ENCODE assay signal across 26 mouse cellular contexts in the genomic region with DNA sequence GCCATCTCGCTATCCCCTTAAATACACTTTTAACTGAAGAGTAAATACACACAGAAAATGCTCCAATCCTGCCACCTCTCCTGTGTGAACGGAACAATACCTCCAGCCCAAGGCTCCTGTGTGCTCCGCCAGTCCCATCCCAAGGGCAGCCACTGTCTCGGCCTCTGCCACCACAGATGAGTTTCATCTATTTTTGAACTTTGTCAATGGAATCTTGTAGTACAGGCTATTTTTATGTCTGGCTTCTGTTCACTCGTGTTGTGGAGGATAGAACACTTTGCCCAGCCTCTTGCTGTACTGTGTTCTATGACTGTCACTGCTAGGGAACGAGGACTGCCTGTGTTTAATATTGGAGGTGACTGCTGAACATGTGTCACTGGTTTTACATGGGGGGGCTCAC. TPM values are rescaled to one million over a fixed set of nuclear protein-coding genes. Genes with fewer than 3 reads are reported as not detected.
DNase-seq lines count a peak whose midpoint lies in the region; ATAC-seq lines count a peak whose summit lies in the region.
"Had no signal": no experiment of that assay in that cellular context is flagged by ENCODE, and none has a peak within 500 bp of the region (broad histone marks: within the 10 kb centered on the region; RNA-seq: fewer than 3 reads in every experiment).

No protein-coding gene starts in this region.

- ATAC-seq in heart, embryonic 11.5 days (replicated peaks; ENCODE audit: insufficient number of reproducible peaks, low FRiP score, low TSS enrichment), result no peak
- ATAC-seq in heart, embryonic 16.5 days (replicated peaks; ENCODE audit: extremely low read depth, insufficient read depth, low FRiP score), result 0 out of 2 replicates have a peak, but pooled peaks have one; percentile 32
- ATAC-seq: activated CD4-positive, CD25-positive, alpha-beta regulatory T cell, adult 4 months; forebrain, embryonic 15.5 days; intestine, postnatal 0 days had no signal

- no peak overlapping the region for H3K4me2 ChIP-seq in heart, embryonic 11.5 days
- H3K4me2 ChIP-seq in heart, embryonic 16.5 days (ENCODE audit: low read depth, low read length), result no peak overlapping the region
- H3K4me2 ChIP-seq: embryonic facial prominence, embryonic 13.5 days; forebrain, embryonic 12.5 days; forebrain, embryonic 15.5 days; hindbrain, embryonic 12.5 days; hindbrain, embryonic 15.5 days had no signal

- H3K27me3 ChIP-seq in heart, embryonic 11.5 days (ENCODE audit: control insufficient read depth, insufficient read depth, low read length), result no peaks in the 10 kb centered on the region
- no peaks in the 10 kb centered on the region for H3K27me3 ChIP-seq in heart, embryonic 16.5 days (ENCODE audit: control insufficient read depth, insufficient read depth, low read length)
- H3K27me3 ChIP-seq: embryonic facial prominence, embryonic 13.5 days; forebrain, embryonic 12.5 days; forebrain, embryonic 15.5 days; hindbrain, embryonic 12.5 days; hindbrain, embryonic 15.5 days had no signal

- no peak overlapping the region for H3K4me3 ChIP-seq in heart, embryonic 11.5 days (ENCODE audit: low read depth, low read length)
- no peak overlapping the region for H3K4me3 ChIP-seq in heart, embryonic 16.5 days (ENCODE audit: low read length)
- H3K4me3 ChIP-seq: embryonic facial prominence, embryonic 10.5 days; embryonic facial prominence, embryonic 13.5 days; erythroblast, embryonic 14.5 days; forebrain, embryonic 12.5 days; forebrain, embryonic 15.5 days; hindbrain, embryonic 12.5 days; hindbrain, embryonic 15.5 days had no signal

- intact Hi-C loops in gastrocnemius, postnatal 36 days (cut with DNase I), result no loop called here
- intact Hi-C loops in heart, postnatal 36 days (cut with DNase I), result no loop called here

- peak; percentile 58 for DNase-seq in gastrocnemius, adult 18-20 months (ENCODE audit: low spot score)
- DNase-seq in gastrocnemius, postnatal 36 days, result no peak
- peak; percentile 45 to 68 for DNase-seq in heart, adult 18-20 months
- DNase-seq in heart, postnatal 36 days, result no peak
- peak; percentile 37 to 45 for DNase-seq in heart, adult 9 months (ENCODE audit: low spot score in 2 of 2)
- no peak for DNase-seq in layer of hippocampus, adult 9-10 months (ENCODE audit: low spot score)
- DNase-seq: adrenal gland, adult 8-10 months; adrenal gland, postnatal 25 days; cerebellum, adult 11-12 months; cerebellum, adult 8-10 months; cerebellum, postnatal 10 days; cerebellum, postnatal 36 days; embryo, embryonic 11 days; gastrocnemius, postnatal 14 days; kidney, adult 2 months had no signal

- peaks cover 5% of the 10 kb centered on the region; the same call in 1 of the 2 replicates for H3K4me1 ChIP-seq in heart, embryonic 11.5 days (ENCODE audit: control insufficient read depth, insufficient read depth, low read length)
- H3K4me1 ChIP-seq in heart, embryonic 16.5 days (ENCODE audit: control insufficient read depth, insufficient read depth, low read length), result peaks cover 12% of the 10 kb centered on the region
- H3K4me1 ChIP-seq: embryonic facial prominence, embryonic 10.5 days; forebrain, embryonic 12.5 days; hindbrain, embryonic 15.5 days had no signal

- H3K9ac ChIP-seq in heart, embryonic 11.5 days (ENCODE audit: low read depth, low read length), result no peak overlapping the region
- no peak overlapping the region for H3K9ac ChIP-seq in heart, embryonic 16.5 days (ENCODE audit: low read length)
- H3K9ac ChIP-seq: embryonic facial prominence, embryonic 13.5 days; forebrain, embryonic 12.5 days; forebrain, embryonic 15.5 days; hindbrain, embryonic 12.5 days; hindbrain, embryonic 15.5 days had no signal

- 59% methylated on average over 6 of the region's 6 CpGs for WGBS in heart, embryonic 11.5 days (ENCODE audit: insufficient replicate concordance)
- WGBS in heart, embryonic 16.5 days, result 57% methylated on average over 6 of the region's 6 CpGs

- no peaks in the 10 kb centered on the region for H3K36me3 ChIP-seq in heart, embryonic 11.5 days (ENCODE audit: control insufficient read depth, insufficient read depth, low read length)
- H3K36me3 ChIP-seq in heart, embryonic 16.5 days (ENCODE audit: control insufficient read depth, insufficient read depth), result no peaks in the 10 kb centered on the region
- H3K36me3 ChIP-seq: embryonic facial prominence, embryonic 10.5 days; embryonic facial prominence, embryonic 13.5 days; forebrain, embryonic 12.5 days; forebrain, embryonic 15.5 days; hindbrain, embryonic 12.5 days; hindbrain, embryonic 15.5 days had no signal

- H3K27ac ChIP-seq in heart, embryonic 11.5 days (ENCODE audit: low read depth, low read length), result no peak overlapping the region
- peak overlapping the region; percentile 57 for H3K27ac ChIP-seq in heart, embryonic 16.5 days (ENCODE audit: low read length)
- H3K27ac ChIP-seq: embryonic facial prominence, embryonic 10.5 days; embryonic facial prominence, embryonic 13.5 days; forebrain, embryonic 12.5 days; forebrain, embryonic 15.5 days; hindbrain, embryonic 12.5 days; hindbrain, embryonic 15.5 days had no signal

- no peaks in the 10 kb centered on the region for H3K9me3 ChIP-seq in heart, embryonic 11.5 days (replicated peaks; ENCODE audit: control insufficient read depth, low read length)
- H3K9me3 ChIP-seq in heart, embryonic 16.5 days (replicated peaks; ENCODE audit: control insufficient read depth, low read length), result no peaks in the 10 kb centered on the region
- H3K9me3 ChIP-seq: embryonic facial prominence, embryonic 10.5 days; embryonic facial prominence, embryonic 13.5 days; forebrain, embryonic 12.5 days; forebrain, embryonic 15.5 days; hindbrain, embryonic 12.5 days; hindbrain, embryonic 15.5 days had no signal

RNA-seq across cellular contexts. Expression of a gene that starts 28.2 kb away (rescaled TPM):
- 1 to 10 TPM; 6.5 to 9.4 TPM for total RNA-seq in gastrocnemius, adult 18-20 months (2021)
- total RNA-seq in gastrocnemius, postnatal 36 days (2021), result 1 to 10 TPM; 3.6 to 4.4 TPM
- 10 to 100 TPM; 13.4 to 18.3 TPM for total RNA-seq in heart, adult 18-20 months (2021)
- total RNA-seq in heart, postnatal 36 days (2021), result 10 to 100 TPM in 1 of 2 experiments, 1 to 10 TPM in 1; 9.2 to 11.1 TPM
- 0.21 and 0.46 TPM in 2 replicates for polyA plus RNA-seq in heart, embryonic 11.5 days (2014; fragmentation: Nextera tagmentation; extraction: Ambion mirVana)
- polyA plus RNA-seq in heart, embryonic 16.5 days (2015; fragmentation: Nextera tagmentation; extraction: Ambion mirVana), result 1.4 and 1.6 TPM in 2 replicates

Comparison
In these comparisons a context has a peak if more than half of its experiments do, and no peak if none do; other contexts are left out.
1. DNase-seq: peak in gastrocnemius, adult 18-20 months (single experiment), heart, adult 18-20 months (2 of 2) and heart, adult 9 months (2 of 2); none in gastrocnemius, postnatal 36 days (0 of 2), heart, postnatal 36 days (0 of 2) and layer of hippocampus, adult 9-10 months (single experiment).